Mouse (Mus musculus): ENCODE data around the gene Pitpnm3. TPM values are rescaled to one million over a fixed set of nuclear protein-coding genes. Genes with fewer than 3 reads are reported as not detected.

The Pitpnm3 gene
- polyA plus RNA-seq, 2 experiments: 0.40 to 1.0 TPM

DNA sequence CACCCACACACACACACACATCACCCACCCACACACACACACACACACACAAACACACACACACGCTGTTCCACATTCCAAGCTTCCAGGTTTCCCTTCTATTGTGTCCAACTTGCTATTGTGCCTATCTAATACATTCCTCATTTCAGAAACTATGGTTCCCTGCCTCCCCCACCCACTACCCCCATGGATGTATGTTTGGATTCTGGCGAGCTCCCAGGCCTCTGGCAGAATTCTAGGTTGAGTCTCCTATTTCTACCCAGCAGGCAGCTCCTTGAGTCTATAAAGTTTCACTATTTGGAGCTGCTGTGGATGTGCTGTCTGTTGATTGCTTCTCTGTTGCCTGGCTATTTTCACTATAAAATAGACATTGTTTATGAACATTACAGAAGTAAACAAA lies 21.0 kb upstream of the Pitpnm3 start:
- no peak overlapping the region for H3K9ac ChIP-seq (ENCODE audit: low read depth, low read length, severe bottlenecking)
- H3K4me1 ChIP-seq (ENCODE audit: control insufficient read depth, insufficient read depth, low read length): no peaks in the 10 kb centered on the region
- H3K27ac ChIP-seq (replicated peaks; ENCODE audit: low read depth, low read length): no peak overlapping the region
- DNase-seq (ENCODE audit: low spot score) (no peak), ATAC-seq (ENCODE audit: low FRiP score, low read depth) (no peak)
- H3K4me2 ChIP-seq (replicated peaks; ENCODE audit: low read depth, low read length, severe bottlenecking): no peak overlapping the region
- H3K9me3 ChIP-seq (ENCODE audit: control insufficient read depth, low read length): no peaks in the 10 kb centered on the region
- peaks cover 49% of the 10 kb centered on the region for H3K36me3 ChIP-seq (ENCODE audit: control insufficient read depth, insufficient read depth, low read length)
- no peak for TF ChIP-seq POLR2A (IDR thresholded peaks at IDR 0.05; ENCODE audit: borderline replicate concordance, extremely low read depth, insufficient read depth, insufficient read length)
- no peak overlapping the region for H3K4me3 ChIP-seq (replicated peaks; ENCODE audit: low read length)
- WGBS: 69% methylated on average over 2 of the region's 2 CpGs
- H3K27me3 ChIP-seq (ENCODE audit: control insufficient read depth, insufficient read depth, low read length): no peaks in the 10 kb centered on the region

DNA sequence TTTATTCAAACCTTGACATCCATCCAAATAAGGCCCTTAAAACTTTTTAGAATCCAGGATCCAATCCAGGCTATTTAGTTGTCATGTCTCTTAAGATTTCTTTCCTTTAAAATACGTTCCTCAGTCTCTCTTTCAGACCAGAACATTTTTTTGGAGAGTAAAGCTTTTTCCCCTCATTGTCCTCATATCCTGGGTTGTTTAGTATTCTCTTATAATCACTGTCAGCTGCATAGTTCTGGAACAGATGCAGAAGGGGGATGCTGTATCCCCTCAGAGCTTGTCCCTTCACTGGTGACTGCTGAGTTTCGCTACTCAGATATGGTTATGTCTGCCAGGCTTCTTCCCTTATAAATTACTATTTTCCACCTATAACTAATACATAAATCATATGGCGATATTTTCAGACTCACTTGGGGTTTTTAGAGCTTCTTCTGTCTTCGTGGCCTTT lies 20.4 kb upstream of the Pitpnm3 start:
- no peak overlapping the region for H3K27ac ChIP-seq (replicated peaks; ENCODE audit: low read depth, low read length)
- WGBS: 84% methylated on average over 4 of the region's 4 CpGs
- H3K4me3 ChIP-seq (replicated peaks; ENCODE audit: low read length): no peak overlapping the region

DNA sequence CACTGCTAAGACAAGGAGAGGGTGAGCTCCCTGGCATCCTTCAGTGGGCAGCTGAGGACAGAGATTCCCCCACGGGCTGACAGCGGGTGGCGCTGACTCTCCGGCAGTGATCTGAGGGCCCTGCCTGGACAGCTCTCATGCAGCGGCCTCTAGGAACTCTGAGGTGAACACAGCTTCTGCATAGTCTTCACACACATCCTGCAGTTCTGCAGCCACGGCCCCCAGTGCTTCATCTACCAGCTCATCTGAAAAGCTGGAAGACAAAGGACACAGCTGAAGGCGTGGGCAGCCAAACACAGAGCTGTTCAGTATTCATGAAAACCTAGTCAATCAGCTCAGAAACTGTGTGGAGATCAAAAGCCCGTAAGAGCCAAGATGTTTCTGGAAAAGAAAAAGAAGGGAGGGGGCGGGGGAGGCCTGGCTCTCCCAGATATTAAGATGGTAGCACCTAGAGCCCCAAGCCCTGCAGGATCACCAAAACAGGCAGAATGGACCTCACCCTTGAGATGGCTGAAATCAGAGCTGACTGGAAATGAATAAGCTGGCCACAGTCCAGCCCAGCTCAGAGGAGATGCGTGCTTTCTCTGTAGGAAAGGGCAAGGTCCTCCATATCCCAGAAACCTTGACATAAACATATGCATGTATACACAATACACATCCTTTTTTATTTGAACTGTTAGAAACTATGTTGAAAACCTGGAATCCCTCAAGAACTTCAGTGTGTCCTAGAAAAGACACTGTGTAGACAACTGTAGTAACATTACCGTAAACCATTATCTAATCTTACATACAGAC lies 19.8 kb upstream of the Pitpnm3 start:
- 80% methylated on average over 11 of the region's 11 CpGs for WGBS
- Histone ChIP-seq H3K9ac (ENCODE audit: low read depth, low read length, severe bottlenecking) (no peak overlapping the region), H3K27me3 (ENCODE audit: control insufficient read depth, insufficient read depth, low read length) (no peaks in the 10 kb centered on the region), H3K4me2 (replicated peaks; ENCODE audit: low read depth, low read length, severe bottlenecking) (no peak overlapping the region), H3K27ac (replicated peaks; ENCODE audit: low read depth, low read length) (no peak overlapping the region), H3K4me1 (ENCODE audit: control insufficient read depth, insufficient read depth, low read length) (no peaks in the 10 kb centered on the region), H3K36me3 (ENCODE audit: control insufficient read depth, insufficient read depth, low read length) (peaks cover 45% of the 10 kb centered on the region), H3K9me3 (ENCODE audit: control insufficient read depth, low read length) (no peaks in the 10 kb centered on the region), H3K4me3 (replicated peaks; ENCODE audit: low read length) (no peak overlapping the region)
- ATAC-seq (ENCODE audit: low FRiP score, low read depth): no peak; the same call in 1 of the 2 replicates
- TF ChIP-seq POLR2A (IDR thresholded peaks at IDR 0.05; ENCODE audit: borderline replicate concordance, extremely low read depth, insufficient read depth, insufficient read length): no peak
- DNase-seq (ENCODE audit: low spot score): no peak

More for the DNA sequence above, 20.4 kb upstream of the Pitpnm3 start:
- no peak for TF ChIP-seq POLR2A (IDR thresholded peaks at IDR 0.05; ENCODE audit: borderline replicate concordance, extremely low read depth, insufficient read depth, insufficient read length)
- ATAC-seq (ENCODE audit: low FRiP score, low read depth) (no peak), DNase-seq (ENCODE audit: low spot score) (no peak)
- Histone ChIP-seq H3K36me3 (ENCODE audit: control insufficient read depth, insufficient read depth, low read length) (peaks cover 46% of the 10 kb centered on the region), H3K4me2 (replicated peaks; ENCODE audit: low read depth, low read length, severe bottlenecking) (no peak overlapping the region), H3K9me3 (ENCODE audit: control insufficient read depth, low read length) (no peaks in the 10 kb centered on the region), H3K9ac (ENCODE audit: low read depth, low read length, severe bottlenecking) (no peak overlapping the region), H3K27me3 (ENCODE audit: control insufficient read depth, insufficient read depth, low read length) (no peaks in the 10 kb centered on the region), H3K4me1 (ENCODE audit: control insufficient read depth, insufficient read depth, low read length) (no peaks in the 10 kb centered on the region)

DNA sequence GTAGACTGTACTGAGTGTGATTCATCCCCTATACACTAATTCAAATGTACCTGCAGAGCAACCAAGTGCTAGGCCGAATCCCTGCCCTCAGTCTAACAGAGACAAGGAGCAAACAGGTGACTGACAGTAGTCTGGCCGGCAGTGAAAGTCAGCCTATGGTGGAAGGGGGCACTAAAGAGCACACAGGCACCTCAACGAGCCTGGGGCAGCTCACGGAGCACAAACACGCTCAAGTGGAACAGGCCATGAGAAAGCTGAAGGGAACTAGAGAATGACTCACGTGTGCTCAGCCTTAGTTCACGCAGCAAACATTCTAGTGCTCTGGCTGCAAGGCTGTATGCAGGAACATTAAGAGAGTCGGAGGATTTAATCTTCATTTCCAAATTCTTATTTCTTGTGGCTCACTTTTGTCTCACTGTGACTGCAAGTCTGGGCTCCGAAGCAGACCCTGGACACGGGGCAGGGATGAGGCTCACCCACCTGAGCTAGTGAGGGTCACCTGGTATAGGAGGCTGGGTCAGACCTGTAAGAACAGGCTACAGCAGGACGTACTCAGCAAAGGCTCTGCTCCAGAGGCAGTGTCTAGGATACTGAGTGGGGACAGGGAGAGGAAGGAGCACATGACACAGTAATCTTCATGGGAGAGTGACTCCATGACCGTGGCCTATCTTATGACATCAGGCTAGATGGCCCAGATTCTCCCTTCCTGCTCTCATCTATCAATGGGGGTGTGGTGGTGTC lies 17.7 kb upstream of the Pitpnm3 start:
- no peak overlapping the region for H3K9ac ChIP-seq (ENCODE audit: low read depth, low read length, severe bottlenecking)
- H3K36me3 ChIP-seq (ENCODE audit: control insufficient read depth, insufficient read depth, low read length): peaks cover 34% of the 10 kb centered on the region
- TF ChIP-seq POLR2A (IDR thresholded peaks at IDR 0.05; ENCODE audit: borderline replicate concordance, extremely low read depth, insufficient read depth, insufficient read length): no peak
- H3K4me3 ChIP-seq (replicated peaks; ENCODE audit: low read length): no peak overlapping the region
- no peaks in the 10 kb centered on the region for H3K27me3 ChIP-seq (ENCODE audit: control insufficient read depth, insufficient read depth, low read length)
- H3K4me2 ChIP-seq (replicated peaks; ENCODE audit: low read depth, low read length, severe bottlenecking): no peak overlapping the region
- H3K4me1 ChIP-seq (ENCODE audit: control insufficient read depth, insufficient read depth, low read length): no peaks in the 10 kb centered on the region
- DNase-seq (ENCODE audit: low spot score) (no peak), ATAC-seq (ENCODE audit: low FRiP score, low read depth) (no peak)
- H3K27ac ChIP-seq (replicated peaks; ENCODE audit: low read depth, low read length): no peak overlapping the region
- 83% methylated on average over 12 of the region's 12 CpGs for WGBS
- no peaks in the 10 kb centered on the region for H3K9me3 ChIP-seq (ENCODE audit: control insufficient read depth, low read length)

DNA sequence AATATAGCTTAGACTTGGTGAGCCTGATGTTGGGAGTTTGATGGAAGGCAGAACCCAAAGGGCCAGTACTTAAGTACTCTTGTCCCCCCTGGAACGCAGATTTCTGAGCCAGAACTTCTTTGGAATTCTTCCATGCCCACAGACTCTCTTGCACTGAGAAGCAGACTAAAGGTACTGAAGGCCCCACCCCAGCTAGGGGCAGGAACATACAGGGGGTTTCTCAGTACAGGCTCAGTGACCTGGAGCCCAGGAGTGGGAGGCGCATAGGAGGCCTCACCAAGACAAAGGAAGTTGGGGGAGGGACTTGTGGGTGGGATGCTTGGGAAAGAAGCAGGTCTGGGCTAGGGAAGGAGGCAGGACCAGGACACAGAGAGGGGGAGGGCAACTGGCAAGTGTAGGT lies 15.5 kb upstream of the Pitpnm3 start:
- Histone ChIP-seq H3K4me1 (ENCODE audit: control insufficient read depth, insufficient read depth, low read length) (no peaks in the 10 kb centered on the region), H3K4me2 (replicated peaks; ENCODE audit: low read depth, low read length, severe bottlenecking) (no peak overlapping the region), H3K9me3 (ENCODE audit: control insufficient read depth, low read length) (no peaks in the 10 kb centered on the region), H3K27ac (replicated peaks; ENCODE audit: low read depth, low read length) (no peak overlapping the region), H3K27me3 (ENCODE audit: control insufficient read depth, insufficient read depth, low read length) (no peaks in the 10 kb centered on the region), H3K36me3 (ENCODE audit: control insufficient read depth, insufficient read depth, low read length) (peaks cover 20% of the 10 kb centered on the region), H3K9ac (ENCODE audit: low read depth, low read length, severe bottlenecking) (no peak overlapping the region), H3K4me3 (replicated peaks; ENCODE audit: low read length) (no peak overlapping the region)
- no peak for TF ChIP-seq POLR2A (IDR thresholded peaks at IDR 0.05; ENCODE audit: borderline replicate concordance, extremely low read depth, insufficient read depth, insufficient read length)
- ATAC-seq (ENCODE audit: low FRiP score, low read depth) (no peak), DNase-seq (ENCODE audit: low spot score) (no peak)
- WGBS: 52% methylated on average over 2 of the region's 2 CpGs
